Mouse (Mus musculus) CH12.LX (cell line): ENCODE data around the gene Kbtbd3. TPM values are rescaled to one million over a fixed set of nuclear protein-coding genes. Genes with fewer than 3 reads are reported as not detected.

Source experiments
- DNase-seq: peaks from one replicate; pipeline ENCODE4 v3.0.0-alpha.2; 2013; ENCODE audit errors: extremely low read depth
- H3K27ac ChIP-seq: 2 replicates; pipeline ENCODE4 v1.5.1; 2012; ENCODE audit warnings: low read depth, mild to moderate bottlenecking, control low read depth, moderate library complexity; ENCODE audit not compliant: insufficient read depth
- H3K27me3 ChIP-seq: replicated peaks from 2 replicates; pipeline ENCODE3; 2012; ENCODE audit warnings: inconsistent platforms
- H3K36me3 ChIP-seq, 2 experiments: replicated peaks in 1 of 2; 2 replicates each; pipeline versions ENCODE3 to v1.6.1; 2012; ENCODE audit warnings: inconsistent platforms in 1 of 2, low read length in 1 of 2, mild to moderate bottlenecking in 1 of 2, mixed read lengths in 1 of 2, moderate library complexity in 1 of 2; ENCODE audit not compliant: control insufficient read depth in 1 of 2, insufficient read depth in 1 of 2
- H3K4me1 ChIP-seq, 2 experiments: 2 replicates each; pipeline ENCODE4 v1.6.1; 2012; ENCODE audit warnings: inconsistent platforms in 1 of 2, moderate library complexity in 1 of 2; ENCODE audit not compliant: insufficient read depth in 2 of 2, control insufficient read depth in 1 of 2
- H3K4me2 ChIP-seq: 2 replicates; pipeline ENCODE4 v1.6.1; 2012; ENCODE audit warnings: low read depth, mild to moderate bottlenecking, control low read depth; ENCODE audit not compliant: poor library complexity, insufficient read depth, severe bottlenecking
- H3K4me3 ChIP-seq, 3 experiments: fragments of 150-350 bp in 1 of 3; sonication (generic) in 1 of 3; replicated peaks in 1 of 3; 2 replicates each; pipeline versions ENCODE3 to v1.5.1; 2011 to 2012; ENCODE audit warnings: low read depth in 2 of 3, low read length in 2 of 3, mild to moderate bottlenecking in 2 of 3, moderate library complexity in 2 of 3, control low read depth in 1 of 3, improper control_type of control experiment in 1 of 3, inconsistent platforms in 1 of 3, mixed read lengths in 1 of 3; ENCODE audit not compliant: poor library complexity in 1 of 3
- H3K79me2 ChIP-seq: replicated peaks from 2 replicates; pipeline ENCODE4 v1.6.1; 2012; ENCODE audit warnings: mild to moderate bottlenecking, moderate library complexity; ENCODE audit not compliant: control insufficient read depth, poor library complexity, insufficient read depth, severe bottlenecking; ENCODE audit errors: extremely low read depth
- H3K9ac ChIP-seq: 2 replicates; pipeline ENCODE4 v1.6.1; 2012; ENCODE audit warnings: low read depth, mild to moderate bottlenecking, control low read depth, moderate library complexity; ENCODE audit not compliant: insufficient read depth
- H3K9me3 ChIP-seq: replicated peaks from 2 replicates; pipeline ENCODE3; 2012; ENCODE audit warnings: low read length, inconsistent platforms, mixed read lengths
- CHD1 ChIP-seq: IDR thresholded peaks from 2 replicates; pipeline ENCODE4 v1.6.1; 2012; ENCODE audit warnings: low read depth, low read length, improper control_type of control experiment, inconsistent platforms
- CHD2 ChIP-seq: IDR thresholded peaks from 2 replicates; pipeline ENCODE4 v1.6.1; 2011; ENCODE audit warnings: low read length, improper control_type of control experiment
- CTCF ChIP-seq, 2 experiments: IDR thresholded peaks in 1 of 2; conservative IDR thresholded peaks in 1 of 2; 2 replicates each; pipeline ENCODE4 v1.5.1; 2011 to 2012; ENCODE audit warnings: low read depth in 2 of 2, low read length in 2 of 2, improper control_type of control experiment in 1 of 2, inconsistent platforms in 1 of 2, mild to moderate bottlenecking in 1 of 2, moderate library complexity in 1 of 2
- E2F4 ChIP-seq: IDR thresholded peaks from 2 replicates; pipeline ENCODE4 v1.6.1; 2011; ENCODE audit warnings: low read depth, low read length, improper control_type of control experiment; ENCODE audit not compliant: insufficient replicate concordance
- ELF1 ChIP-seq: IDR thresholded peaks from 2 replicates; pipeline ENCODE4 v1.6.1; 2014; ENCODE audit warnings: low read depth, mild to moderate bottlenecking, inconsistent platforms, low read length, improper control_type of control experiment
- EP300 ChIP-seq: IDR thresholded peaks from 2 replicates; pipeline ENCODE4 v1.6.1; 2011; ENCODE audit warnings: low read length, improper control_type of control experiment
- HCFC1 ChIP-seq: IDR thresholded peaks from 2 replicates; pipeline ENCODE4 v1.6.1; 2012; ENCODE audit warnings: low read depth, mild to moderate bottlenecking, inconsistent platforms, low read length, improper control_type of control experiment
- JUN ChIP-seq: IDR thresholded peaks from 2 replicates; pipeline ENCODE4 v1.6.1; 2011; ENCODE audit warnings: low read depth, mild to moderate bottlenecking, low read length, improper control_type of control experiment, moderate library complexity; ENCODE audit not compliant: insufficient read depth
- JUND ChIP-seq: conservative IDR thresholded peaks from 2 replicates; pipeline ENCODE4 v1.6.1; 2011; ENCODE audit warnings: low read depth, low read length, improper control_type of control experiment
- KAT2A ChIP-seq: IDR thresholded peaks from 2 replicates; pipeline ENCODE4 v1.6.1; 2012; ENCODE audit warnings: low read length, improper control_type of control experiment, inconsistent platforms; ENCODE audit not compliant: insufficient replicate concordance
- MAX ChIP-seq: IDR thresholded peaks from 2 replicates; pipeline ENCODE4 v1.6.1; 2011; ENCODE audit warnings: low read length, improper control_type of control experiment
- MEF2A ChIP-seq: IDR thresholded peaks from 2 replicates; pipeline ENCODE4 v1.6.1; 2014; ENCODE audit warnings: low read depth, mild to moderate bottlenecking, inconsistent platforms, low read length, improper control_type of control experiment, borderline replicate concordance
- PAX5 ChIP-seq: IDR thresholded peaks from 2 replicates; pipeline ENCODE4 v1.6.1; 2012; ENCODE audit warnings: low read length, inconsistent platforms, mixed read lengths
- POLR2A ChIP-seq: IDR thresholded peaks from 2 replicates; pipeline ENCODE4 v1.6.1; 2011; ENCODE audit warnings: low read depth, mild to moderate bottlenecking, improper control_type of control experiment, low read length
- POLR2AphosphoS2 ChIP-seq: IDR thresholded peaks from 2 replicates; pipeline ENCODE4 v1.6.1; 2011; ENCODE audit warnings: low read depth, low read length, improper control_type of control experiment
- RAD21 ChIP-seq: IDR thresholded peaks from 2 replicates; pipeline ENCODE4 v1.6.1; 2011; ENCODE audit warnings: low read depth, mild to moderate bottlenecking, low read length, improper control_type of control experiment, moderate library complexity
- SIN3A ChIP-seq: IDR thresholded peaks from 2 replicates; pipeline ENCODE4 v1.6.1; 2012; ENCODE audit warnings: low read length, improper control_type of control experiment, inconsistent platforms
- UBTF ChIP-seq: IDR thresholded peaks from 2 replicates; pipeline ENCODE4 v1.6.1; 2012; ENCODE audit warnings: low read depth, mild to moderate bottlenecking, inconsistent platforms, low read length, improper control_type of control experiment, moderate library complexity
- USF1 ChIP-seq: IDR thresholded peaks from 2 replicates; pipeline ENCODE4 v1.6.1; 2014; ENCODE audit warnings: low read depth, mild to moderate bottlenecking, inconsistent platforms, low read length, improper control_type of control experiment
- USF2 ChIP-seq: conservative IDR thresholded peaks from 2 replicates; pipeline ENCODE4 v1.6.1; 2011; ENCODE audit warnings: low read depth, low read length, improper control_type of control experiment
- ZMIZ1 ChIP-seq: IDR thresholded peaks from 2 replicates; pipeline ENCODE4 v1.6.1; 2012; ENCODE audit warnings: low read depth, mild to moderate bottlenecking, inconsistent platforms, low read length, improper control_type of control experiment
- dilution Hi-C: fragments of 300-500 bp; cut with MboI; formaldehyde crosslinking; loops from 2 replicates; pipeline ENCODE4 v1.14.3; 2020; ENCODE audit warnings: low sequenced_read_pairs; ENCODE audit not compliant: extremely low pct_unique_long_range_greater_than_20kb, extremely low pct_ligation_motif_present
- in situ Hi-C: fragments of 300-500 bp; cut with MboI; formaldehyde crosslinking; loops from 3 replicates; pipeline ENCODE4 v1.14.3; 2019; ENCODE audit warnings: low sequenced_read_pairs, low pct_ligation_motif_present, low pct_unique_long_range_greater_than_20kb, mixed read lengths
- polyA plus RNA-seq: library from polyadenylated mRNA; unstranded; fragments of >175 nt; gene quantifications from 2 replicates; pipeline ENCODE4 v1.2.1, GENCODE M21; 2012; ENCODE audit warnings: low read depth; ENCODE audit not compliant: insufficient read length
- total RNA-seq, 2 experiments: library from RNA; depleted of rRNA; stranded (reverse); fragments of 300-350 nt in 1 of 2; fragments of >200 nt in 1 of 2; gene quantifications; 2 replicates each; pipeline ENCODE4 v1.2.3; 2012 to 2014

Gene Kbtbd3
- total and polyA plus RNA-seq, 3 experiments = 0.67 to 1.9 (median 0.72) TPM

DNA sequence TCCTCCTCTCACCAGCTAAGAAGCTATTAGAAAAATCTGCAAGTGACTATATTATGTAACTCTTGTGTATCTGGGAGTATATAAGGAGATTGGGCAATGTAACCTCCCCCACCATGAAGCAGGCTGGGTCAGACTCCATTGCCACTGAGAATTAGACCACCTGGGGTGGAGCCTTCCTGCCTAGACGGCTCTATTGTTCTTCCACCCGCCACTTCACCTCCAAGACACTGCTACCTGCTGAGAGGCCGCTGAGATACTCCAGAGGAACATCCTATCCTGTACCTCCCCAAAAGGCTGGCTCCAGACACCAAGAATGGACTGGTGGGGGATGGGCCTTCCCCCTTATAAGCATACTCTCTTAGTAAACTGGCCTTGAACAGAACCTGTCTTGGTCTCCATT lies 25.8 kb upstream of the Kbtbd3 start:
- Histone ChIP-seq H3K9me3 (no peaks in the 10 kb centered on the region), H3K27ac (no peak overlapping the region), H3K79me2 (no peaks in the 10 kb centered on the region), H3K27me3 (no peaks in the 10 kb centered on the region), H3K4me2 (no peak overlapping the region), H3K4me3 (no peak overlapping the region), H3K9ac (no peak overlapping the region), H3K4me1 (no peaks in the 10 kb centered on the region), H3K36me3 (peaks cover 0 to 19% of the 10 kb centered on the region in 2 experiments)
- TF ChIP-seq POLR2AphosphoS2 = no peak
- no peak for TF ChIP-seq HCFC1
- no peak for TF ChIP-seq MEF2A
- no peak for TF ChIP-seq MAX
- no peak for TF ChIP-seq E2F4
- TF ChIP-seq PAX5 = no peak
- TF ChIP-seq KAT2A = no peak
- no peak for TF ChIP-seq CTCF (conservative IDR thresholded peaks at IDR 0.05 in 1 of 2, IDR thresholded peaks at IDR 0.05 in 1 of 2; ENCODE audit: low read depth in 2 of 2, low read length in 2 of 2)
- TF ChIP-seq RAD21 = no peak
- no peak for TF ChIP-seq SIN3A
- no peak for TF ChIP-seq CHD1
- no peak for TF ChIP-seq JUND
- no peak for TF ChIP-seq ZMIZ1
- TF ChIP-seq JUN = no peak
- TF ChIP-seq POLR2A = no peak
- no peak for TF ChIP-seq UBTF
- no peak for TF ChIP-seq EP300
- no peak for TF ChIP-seq USF1
- TF ChIP-seq USF2 = no peak
- no peak for TF ChIP-seq ELF1
- in situ Hi-C loops (no loop called here), dilution Hi-C loops (no loop called here)
- DNase-seq = no peak

- Histone ChIP-seq H3K4me1 (peaks cover 0 to 6% of the 10 kb centered on the region in 2 experiments; a peak in 1 of 4 replicates), H3K27me3 (no peaks in the 10 kb centered on the region), H3K36me3 (peaks cover 4 to 29% of the 10 kb centered on the region in 2 experiments), H3K4me2 (no peak overlapping the region), H3K9me3 (no peaks in the 10 kb centered on the region), H3K27ac (no peak overlapping the region), H3K4me3 (no peak overlapping the region), H3K9ac (no peak overlapping the region), H3K79me2 (0 out of 2 replicates have a peak, but pooled peaks cover 5% of the 10 kb centered on the region)
- TF ChIP-seq JUN = no peak
- TF ChIP-seq POLR2A = no peak
- no peak for TF ChIP-seq POLR2AphosphoS2
- no peak for TF ChIP-seq CHD2
- no peak for TF ChIP-seq UBTF
- in situ Hi-C loops (no loop called here), dilution Hi-C loops (no loop called here)
- no peak for DNase-seq
Measured at GRCm38 (mm10) chr9:4300466-4300865, 9.2 kb upstream of the Kbtbd3 start.
